Mouse (Mus musculus) 3134 (cell line): Measurements from ENCODE around the gene Rnf157.

ENCODE experiments used
- DNase-seq: peaks from one replicate; pipeline ENCODE4 v3.0.0-alpha.2; 2011; ENCODE audit warnings: low spot score; ENCODE audit not compliant: insufficient read length; ENCODE audit errors: extremely low read depth

The Rnf157 gene

DNA sequence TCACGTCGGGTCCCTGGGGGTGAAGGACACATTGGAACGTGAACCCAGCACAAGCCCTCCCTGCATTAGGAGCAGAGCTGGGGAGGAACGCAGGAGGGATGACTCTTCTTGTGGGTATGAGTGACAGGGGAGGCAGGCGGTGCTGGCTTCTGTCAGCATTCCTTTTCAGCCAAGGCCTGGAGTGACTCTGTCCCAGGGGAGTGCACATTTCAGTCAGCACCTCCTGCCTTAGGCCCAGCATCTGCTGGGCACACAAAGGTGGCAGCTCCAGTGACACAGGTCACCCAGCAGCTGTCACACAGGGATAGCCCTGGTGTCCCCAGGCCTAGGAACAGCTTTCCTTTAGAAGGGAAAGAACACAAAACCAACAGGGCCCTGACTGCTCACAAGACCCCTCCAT is 64.9 kb downstream of the Rnf157 start:
- peak; percentile 64 for DNase-seq

DNA sequence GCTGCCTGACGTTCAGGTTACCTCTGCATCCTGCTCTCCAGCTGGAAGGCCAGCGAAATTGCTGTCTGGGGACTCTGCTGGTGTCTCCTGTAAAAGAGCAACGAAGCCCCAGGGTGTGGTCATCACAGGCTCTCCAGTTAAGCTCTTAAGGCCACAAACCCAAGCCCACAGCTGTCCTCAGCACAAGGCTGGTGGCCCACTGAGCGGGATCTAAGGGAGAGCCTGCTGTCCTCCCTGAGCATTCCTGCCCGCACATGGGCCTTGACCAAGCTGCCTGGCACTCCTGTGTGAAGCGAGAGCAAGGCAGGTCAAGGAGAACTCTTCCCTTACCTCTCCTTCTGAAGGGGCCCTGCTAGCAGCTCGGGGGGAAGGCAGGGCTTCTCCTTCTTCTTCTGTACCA is 65.8 kb downstream of the Rnf157 start:
- DNase-seq: no peak

DNA sequence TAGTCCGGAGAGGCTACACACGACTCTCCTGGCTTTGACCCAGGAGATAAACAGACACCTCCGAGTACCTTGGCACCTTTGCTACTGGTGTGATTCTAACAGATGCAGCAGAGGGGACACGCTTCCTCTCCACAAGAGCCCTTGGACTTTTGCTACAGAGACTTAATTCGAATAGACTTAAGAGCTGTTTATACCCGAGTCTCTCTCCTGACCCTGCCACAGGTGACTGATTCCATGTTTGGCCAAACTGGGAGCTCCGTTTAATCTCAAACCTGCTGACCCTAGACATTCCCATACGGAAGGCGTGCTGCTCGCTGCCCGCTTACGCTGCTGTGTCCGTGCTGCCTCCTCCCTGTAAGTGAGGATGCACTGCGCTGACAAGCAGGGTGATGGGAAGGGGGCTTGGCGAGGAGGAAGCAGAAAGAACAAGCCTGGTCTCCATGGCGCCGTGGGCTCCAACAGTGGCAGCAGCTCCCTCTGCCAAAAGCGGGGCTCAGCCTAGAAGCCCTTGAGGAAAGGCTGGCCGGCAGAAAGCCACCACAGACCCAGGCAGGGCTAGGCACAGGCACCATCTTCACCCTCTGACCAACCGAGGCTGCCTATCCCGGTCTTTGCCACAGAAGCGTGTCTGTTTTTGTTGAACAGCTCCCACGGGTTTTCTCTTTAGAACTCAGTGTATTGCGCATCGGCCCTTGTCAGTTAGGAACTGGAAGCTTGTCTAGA is 70.6 kb downstream of the Rnf157 start:
- DNase-seq: no peak

DNA sequence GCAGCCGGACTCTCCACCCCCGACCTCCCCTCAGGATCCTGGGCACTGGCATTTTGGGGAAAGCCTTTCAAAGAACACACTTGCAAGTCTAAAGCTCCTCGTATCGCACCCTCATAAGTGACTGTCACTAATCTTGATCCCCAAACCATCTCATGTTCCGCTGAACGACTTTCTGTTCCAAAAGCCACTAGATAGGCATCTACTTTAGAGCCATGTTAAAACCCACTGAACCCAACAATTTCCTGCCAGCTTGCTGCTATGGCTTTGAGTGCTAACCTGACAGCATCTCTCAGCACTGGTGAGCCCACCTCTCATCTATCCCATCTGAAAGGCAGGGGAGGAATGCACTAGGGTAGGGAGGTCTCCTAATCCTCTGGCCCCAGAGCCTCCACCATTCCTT is 75.3 kb downstream of the Rnf157 start:
- no peak for DNase-seq

DNA sequence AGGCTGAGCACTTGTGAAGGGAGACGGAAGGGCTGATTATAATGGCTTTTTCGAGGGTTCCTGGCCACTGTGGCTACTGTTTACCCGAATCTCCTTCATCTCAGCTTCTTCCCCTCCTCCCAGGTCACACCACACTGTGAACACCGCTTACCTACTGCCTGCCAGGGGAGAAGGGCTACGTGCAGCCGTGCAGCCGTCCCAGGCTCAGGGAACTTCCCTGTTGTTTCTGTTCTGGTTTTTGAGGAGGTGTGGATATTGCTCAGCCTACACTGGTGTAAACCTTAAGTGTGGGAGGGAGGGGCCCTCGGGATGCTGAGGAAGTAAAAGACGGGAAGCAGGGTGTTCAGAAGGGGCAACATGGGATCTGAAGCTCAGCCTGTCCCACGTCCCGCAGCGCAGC is 75.8 kb downstream of the Rnf157 start:
- DNase-seq: no peak

DNA sequence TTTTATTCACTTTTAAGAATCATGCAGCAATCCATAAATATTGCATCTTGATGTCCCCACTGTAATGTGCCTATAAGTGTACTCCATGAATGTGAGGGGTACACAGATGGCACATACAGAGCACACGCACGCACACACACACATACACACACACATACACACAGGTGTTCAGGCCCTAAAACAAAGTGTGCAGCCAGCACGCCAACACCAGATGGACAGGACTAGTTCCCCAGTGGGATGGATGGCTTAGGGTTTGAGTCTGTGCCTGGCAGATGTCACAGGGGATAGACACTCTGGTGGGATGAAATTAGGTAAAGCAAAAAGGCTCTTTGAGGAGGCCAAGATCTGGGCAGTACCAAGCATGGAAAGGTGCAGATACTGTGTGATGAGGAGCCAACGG is 76.4 kb downstream of the Rnf157 start:
- no peak for DNase-seq

DNA sequence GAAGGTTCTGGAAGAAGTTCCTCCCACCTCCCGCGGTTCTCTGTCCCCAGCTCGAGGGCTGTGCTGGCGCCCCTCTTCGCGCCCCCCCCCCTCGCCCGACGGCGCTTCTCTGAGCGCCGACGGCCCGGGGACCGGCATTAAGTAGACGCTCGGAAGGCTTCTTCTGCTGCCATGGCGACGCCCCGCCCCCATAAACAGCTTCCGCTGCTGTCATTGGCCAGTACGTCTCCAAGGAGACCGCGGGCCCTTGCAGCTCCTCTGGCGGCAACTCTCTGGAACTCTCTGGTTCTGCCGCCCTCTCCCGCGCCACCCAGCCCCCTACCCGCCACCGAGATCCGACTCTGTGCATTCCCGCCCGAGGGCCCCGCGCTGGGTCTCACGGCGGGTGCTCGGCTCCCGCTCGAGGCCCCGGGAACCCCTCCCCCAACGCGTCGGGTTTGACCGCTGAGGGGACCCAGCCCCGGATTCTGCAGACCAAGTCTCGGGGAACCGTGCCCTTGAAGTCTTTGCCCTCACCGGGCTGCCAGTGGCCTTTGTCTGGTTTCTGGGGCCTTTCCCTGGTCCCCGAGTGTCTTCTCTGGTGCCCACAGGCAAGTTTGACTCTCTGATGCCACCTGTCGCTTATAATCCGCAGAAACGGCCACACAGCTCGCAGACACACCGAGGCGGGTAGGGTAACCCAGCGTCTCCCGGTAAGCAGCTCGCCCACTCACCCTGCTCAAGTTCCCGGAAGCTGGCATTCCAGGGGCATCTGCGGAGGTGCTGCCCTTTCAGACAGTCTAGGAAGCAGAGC is 77.4 kb downstream of the Rnf157 start, which contains the start of gene Foxj1:
Gene Foxj1, minus strand, starts transcription at position 156 of the 793 bp plus-strand sequence.
- peak; percentile 86 for DNase-seq

DNA sequence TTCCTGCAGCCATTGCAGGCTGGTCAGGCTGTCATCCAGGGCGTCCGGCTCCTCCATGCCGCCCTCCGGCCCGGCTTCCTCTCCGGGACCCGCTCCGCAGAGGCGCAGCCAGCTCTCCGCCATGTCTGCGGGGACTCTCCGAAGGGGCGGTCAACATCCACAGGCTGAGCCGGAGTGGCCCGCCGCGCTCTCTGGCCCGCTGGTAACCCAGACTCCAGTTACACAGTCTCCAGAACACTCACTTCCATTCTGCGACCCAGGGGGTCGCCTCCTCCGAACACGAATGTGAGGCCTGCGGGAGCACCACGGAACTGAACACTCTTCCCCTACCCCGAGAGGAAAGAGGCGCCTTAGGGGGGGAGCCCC is 78.4 kb downstream of the Rnf157 start:
- DNase-seq: no peak

DNA sequence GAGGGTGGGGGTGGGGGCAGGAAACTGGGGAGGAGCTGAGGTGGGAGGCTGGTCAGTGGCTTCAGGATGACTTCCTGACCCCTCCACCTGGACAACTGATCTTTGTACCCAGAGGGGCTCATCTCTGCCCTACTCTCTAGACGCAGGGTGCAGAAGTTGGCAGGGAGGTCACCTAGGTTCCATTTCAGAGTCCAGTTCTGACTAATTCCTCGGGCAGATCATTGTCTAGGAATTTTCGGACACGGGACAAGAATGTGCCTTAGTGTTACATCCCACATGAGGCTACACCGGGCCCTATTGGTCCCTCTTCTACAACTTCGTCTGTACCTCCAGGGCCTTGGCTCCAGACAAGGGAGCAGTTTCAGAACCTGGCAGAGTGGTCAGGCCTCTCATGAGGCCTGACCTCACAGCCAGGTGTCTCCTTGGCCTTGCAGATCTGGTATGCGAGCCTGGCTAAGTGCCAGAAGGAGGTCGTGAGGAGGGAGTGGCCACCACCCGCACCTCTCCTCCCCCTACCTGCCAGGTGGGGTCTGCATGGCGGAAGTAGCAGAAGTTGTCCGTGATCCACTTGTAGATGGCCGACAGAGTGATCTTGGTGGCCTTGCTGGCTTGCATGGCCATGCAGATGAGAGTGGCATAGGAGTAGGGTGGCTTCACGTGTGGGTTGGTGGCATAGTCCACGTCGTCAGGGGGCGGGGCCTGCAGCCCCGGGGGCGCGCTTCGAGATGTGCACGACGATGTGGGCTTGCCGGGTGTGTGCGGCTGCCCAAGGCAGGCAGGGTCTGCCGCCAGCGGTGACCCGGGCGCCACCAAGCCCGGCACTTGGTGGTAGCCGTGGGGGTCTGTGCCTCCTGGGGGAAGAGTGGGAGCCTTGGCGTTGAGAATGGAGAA is 79.1 kb downstream of the Rnf157 start:
- DNase-seq: no peak

DNA sequence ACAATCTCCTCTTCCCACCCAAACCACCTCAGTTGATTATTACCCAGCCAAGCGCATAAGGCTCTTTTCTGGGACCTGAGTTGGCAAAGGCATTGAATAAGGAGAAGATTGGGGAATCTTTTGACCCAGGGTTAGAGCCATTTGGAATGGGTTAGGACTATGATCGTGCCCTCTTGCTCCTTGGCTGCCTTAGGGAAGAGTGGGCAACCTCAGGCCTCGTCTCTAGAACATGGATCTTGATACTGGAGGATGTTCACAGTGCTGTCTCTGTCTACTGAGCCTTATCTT is 79.9 kb downstream of the Rnf157 start:
- DNase-seq: no peak

DNA sequence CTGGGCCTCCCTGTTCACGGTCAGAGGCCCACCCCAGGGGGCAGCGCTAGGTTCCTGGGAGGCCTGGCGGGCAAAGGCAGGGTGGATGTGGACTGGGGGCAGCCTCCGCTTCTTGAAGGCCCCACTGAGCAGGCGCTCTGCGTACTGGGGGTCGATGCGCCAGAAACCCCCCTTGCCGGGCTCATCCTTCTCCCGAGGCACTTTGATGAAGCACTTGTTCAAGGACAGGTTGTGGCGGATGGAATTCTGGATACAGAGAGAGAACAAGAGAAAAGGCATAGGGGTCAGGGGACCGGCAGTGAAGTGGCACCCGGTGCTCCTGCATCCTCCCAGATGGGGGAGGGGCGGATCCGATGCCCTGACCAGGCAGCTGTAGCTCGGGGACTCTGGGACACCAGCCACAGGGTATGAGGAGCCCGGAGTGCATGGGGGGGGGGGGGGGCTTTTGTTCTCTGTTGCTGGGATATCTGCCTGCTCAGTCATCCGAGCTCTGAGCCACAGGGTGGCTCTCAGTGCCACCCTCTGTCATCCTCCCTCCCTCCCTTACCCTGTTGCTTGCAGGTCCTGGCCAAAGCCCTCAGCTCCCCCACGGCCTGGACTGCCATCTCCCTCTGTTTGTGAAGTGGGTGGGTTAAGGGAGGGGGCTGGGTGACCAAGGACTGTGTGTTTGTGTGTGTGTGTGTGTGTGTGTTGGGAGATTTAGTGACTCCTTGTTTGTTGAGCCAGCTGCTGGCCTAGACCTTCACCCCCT is 80.4 kb downstream of the Rnf157 start:
- DNase-seq: no peak

DNA sequence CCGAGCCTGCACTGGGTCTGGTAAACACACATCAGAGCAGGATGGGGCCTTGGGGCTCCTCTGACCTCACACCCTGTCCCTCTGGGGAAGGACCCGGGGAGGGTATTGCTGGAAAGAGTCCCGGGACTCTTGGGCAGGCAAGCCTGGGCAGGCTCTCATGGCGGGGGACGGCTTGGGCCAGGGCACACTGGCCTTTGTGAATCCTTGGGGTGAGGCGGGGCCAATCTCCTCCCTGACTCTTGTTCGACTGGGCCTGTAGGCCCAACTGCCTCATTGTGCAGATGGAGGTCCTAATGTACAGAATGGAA is 82.7 kb downstream of the Rnf157 start:
- DNase-seq: no peak

DNA sequence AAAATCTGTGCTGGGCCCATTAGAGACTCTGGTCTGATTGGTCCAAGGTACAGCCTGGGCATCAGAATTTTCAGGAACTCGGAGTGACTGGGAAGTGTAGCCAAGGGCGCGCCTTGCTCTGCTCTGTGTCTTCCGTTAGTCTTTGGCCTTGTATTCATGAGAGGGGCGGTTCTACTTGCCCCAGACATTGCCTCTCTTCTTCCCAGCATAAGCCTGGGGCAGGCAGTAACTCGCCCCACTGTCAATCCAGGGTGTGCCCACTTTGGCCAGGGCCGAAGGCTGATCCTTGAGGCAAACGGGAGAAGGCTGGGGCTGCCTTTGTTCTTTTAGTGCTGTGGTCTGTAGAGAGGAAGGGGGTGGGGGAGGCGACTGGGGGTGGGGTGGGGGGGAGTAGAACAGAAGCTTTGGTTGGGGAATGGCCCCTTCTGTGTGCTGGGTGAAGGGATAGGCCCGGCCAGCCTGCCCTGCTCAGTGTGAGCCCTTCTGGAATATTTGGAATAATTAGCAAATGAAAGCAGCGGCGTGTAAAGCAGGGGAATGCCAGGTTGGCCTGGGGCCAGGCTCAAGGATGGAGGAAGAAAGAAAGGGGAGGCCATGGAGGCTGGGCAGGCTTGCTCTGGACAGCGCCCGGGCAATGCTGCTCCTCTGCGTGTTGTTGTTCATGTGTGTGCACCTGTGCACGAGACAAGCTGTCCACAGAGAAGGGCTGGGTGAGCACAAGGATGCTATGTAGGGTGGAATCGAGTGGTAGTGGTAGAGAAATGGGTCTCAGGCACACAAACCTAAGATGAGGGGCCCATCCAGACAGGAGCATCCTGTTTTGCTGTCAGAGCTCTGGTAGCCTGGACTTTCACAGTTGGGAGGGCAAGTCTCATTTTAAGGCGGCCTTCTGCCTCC is 83.3 kb downstream of the Rnf157 start:
- DNase-seq: no peak

DNA sequence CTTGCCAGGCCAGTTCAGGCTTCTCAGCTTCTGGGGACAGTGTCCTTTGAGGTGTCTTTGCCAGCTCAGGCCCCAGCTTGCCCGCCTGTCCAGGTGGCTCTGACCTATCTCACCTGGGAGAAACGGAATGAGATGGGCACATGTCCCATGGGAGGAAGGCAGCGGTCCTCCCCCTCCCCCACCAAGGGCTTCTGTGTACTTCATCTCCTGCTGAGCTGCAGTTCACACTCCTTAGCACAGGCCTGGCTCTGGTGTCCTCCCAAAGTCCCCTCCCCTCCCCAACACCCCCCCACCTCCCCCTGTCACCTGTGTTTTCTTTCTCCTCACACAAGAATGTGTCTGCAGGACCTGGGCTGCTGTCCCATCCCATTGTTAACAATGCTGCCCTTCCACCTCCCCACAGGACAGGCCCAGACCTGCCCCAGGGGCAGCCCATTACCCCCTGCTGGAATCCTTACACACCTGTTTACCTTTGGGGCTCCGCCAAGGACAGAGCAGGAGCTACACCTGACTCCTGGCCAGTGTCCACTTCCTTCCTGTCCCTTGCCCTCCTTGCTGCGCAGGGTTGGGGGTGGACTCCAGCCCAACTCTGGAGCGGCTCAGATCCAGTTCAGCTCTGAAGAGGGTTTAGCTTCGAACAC is 85.7 kb downstream of the Rnf157 start:
- DNase-seq: no peak

DNA sequence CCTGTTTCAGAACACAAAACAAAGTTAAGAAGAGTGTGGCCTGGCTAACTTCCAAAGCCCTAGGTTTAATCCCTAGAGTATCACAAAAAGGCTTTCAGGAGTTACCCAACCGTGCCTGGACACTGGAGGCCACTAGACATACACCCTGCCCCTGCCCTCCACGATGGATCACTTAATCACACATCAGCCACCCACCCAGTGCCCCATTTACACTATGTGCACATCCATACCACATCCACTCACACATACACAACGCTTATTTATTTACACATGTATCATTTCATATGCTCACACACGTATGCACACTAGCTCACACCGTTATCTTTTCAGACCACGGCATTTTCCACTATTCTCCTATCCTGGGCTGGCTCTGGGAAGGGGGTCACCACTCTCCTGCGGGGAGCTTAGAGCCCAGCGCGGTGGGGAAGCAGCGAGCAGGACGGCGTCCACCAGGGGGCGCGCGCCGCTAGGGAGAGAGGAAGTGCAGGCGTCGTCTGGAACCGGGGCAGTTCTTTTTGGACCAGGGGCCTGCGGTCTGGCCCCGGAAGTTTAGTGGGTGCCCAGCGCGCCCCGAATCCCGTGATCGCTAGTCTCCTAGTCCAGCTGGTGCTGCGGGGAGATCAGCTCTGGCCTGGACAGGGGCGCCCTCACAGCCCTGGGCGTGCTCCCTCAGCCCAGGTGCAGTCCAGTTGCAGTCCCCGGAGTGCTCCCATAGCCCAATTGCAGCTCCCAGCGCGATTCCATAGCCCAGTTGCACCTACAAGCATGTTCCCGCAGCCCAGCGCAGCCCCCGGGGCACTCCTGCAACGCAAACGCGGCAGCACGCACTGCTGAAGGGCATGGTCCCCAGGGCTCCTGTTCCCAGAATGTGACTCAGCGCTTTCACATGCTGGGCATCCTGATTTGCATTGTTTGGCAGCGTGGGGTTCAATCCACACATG is 93.8 kb downstream of the Rnf157 start:
- DNase-seq: peak; percentile 85

DNA sequence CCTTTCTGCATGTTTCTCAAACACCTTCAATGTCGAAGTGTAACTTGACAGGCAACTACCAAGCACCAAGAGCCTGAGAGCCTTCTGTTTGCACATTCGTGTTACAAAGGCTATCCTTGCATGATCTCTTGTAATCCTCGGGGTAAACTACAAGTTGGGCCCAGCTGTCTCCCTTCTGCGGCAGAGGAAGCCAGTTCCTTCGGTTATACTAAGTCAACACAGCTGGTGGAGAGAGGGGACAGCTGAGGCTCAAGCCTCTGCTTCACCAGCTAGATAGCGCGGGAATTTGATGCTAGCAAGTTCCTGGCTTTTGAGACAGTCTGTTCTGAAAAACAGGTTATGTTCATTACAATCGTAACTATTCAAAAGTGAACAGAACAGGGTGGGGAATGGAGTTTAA is 100.5 kb downstream of the Rnf157 start:
- DNase-seq: no peak

DNA sequence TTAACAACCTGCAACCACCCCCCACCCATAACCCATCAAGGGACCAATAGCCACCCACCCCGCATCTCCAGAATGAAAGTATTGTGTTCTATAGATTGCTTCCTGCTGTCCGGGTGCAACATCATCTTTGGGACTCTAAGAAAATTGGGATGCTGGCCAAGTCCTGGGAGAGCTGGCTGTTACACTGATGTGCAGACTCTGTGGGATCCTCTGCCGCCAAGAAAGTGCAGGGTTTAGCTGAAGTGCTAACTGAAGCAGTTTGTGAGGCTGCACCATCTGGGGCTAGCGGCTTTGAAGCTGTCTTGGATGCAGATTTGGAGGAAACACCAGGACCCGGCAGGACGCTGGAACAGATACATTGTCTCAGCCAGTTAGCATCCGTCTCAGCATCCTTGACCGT is 101.7 kb downstream of the Rnf157 start:
- no peak for DNase-seq

DNA sequence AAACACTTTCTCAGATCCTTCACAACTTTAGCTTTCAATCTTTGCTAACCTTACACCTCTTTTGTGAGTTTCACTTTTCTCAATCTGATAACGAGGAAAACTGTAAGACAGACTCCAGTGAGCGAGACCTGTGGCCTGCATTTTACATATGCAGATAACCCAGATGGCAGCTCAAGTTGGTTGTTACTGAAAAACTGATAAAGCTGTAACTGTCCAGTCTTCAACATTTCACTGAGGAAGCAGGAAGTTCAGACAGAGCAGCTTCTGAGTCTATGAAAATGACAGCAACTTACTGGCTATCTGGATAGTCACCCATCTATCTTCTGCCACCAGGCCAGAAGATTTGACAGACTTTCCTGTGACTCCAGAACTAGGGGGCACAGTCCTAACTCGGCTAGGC is 103.2 kb downstream of the Rnf157 start:
- no peak for DNase-seq
